Mouse (Mus musculus) kidney, postnatal 0 days (tissue): ENCODE results near the gene Strn4. TPM values are rescaled to one million over a fixed set of nuclear protein-coding genes. Genes with fewer than 3 reads are reported as not detected.

Source experiments
- ATAC-seq: fragments of 200-750 bp; cut with Nextera tagmentation; replicated peaks from 2 replicates; pipeline ENCODE4 v1.8.0; 2017; ENCODE audit warnings: low read depth, moderate number of reproducible peaks, moderate TSS enrichment, moderate library complexity; ENCODE audit not compliant: low FRiP score
- DNase-seq: peaks from one replicate; pipeline ENCODE4 v3.0.0-alpha.2; 2016; ENCODE audit warnings: low spot score
- H3K27ac ChIP-seq: fragments of 300-500 bp; sonication (generic); 2 replicates; pipeline ENCODE4 v1.5.1; 2014; ENCODE audit warnings: mild to moderate bottlenecking
- H3K27me3 ChIP-seq: fragments of 300-500 bp; sonication (generic); 2 replicates; pipeline ENCODE4 v1.6.1; 2014; ENCODE audit warnings: low read length, mixed read lengths; ENCODE audit not compliant: insufficient read depth
- H3K36me3 ChIP-seq: fragments of 300-500 bp; sonication (generic); 2 replicates; pipeline ENCODE4 v1.6.1; 2014; ENCODE audit warnings: low read length, mixed read lengths; ENCODE audit not compliant: insufficient read depth
- H3K4me1 ChIP-seq: fragments of 300-500 bp; sonication (generic); replicated peaks from 2 replicates; pipeline ENCODE4 v1.6.1; 2014; ENCODE audit warnings: antibody characterized with exemption, low read length, mixed read lengths; ENCODE audit not compliant: insufficient read depth
- H3K4me2 ChIP-seq: fragments of 300-500 bp; sonication (generic); 2 replicates; pipeline ENCODE4 v1.6.1; 2014; ENCODE audit warnings: mild to moderate bottlenecking, low read length, moderate library complexity, mixed read lengths
- H3K4me3 ChIP-seq: fragments of 300-500 bp; sonication (generic); replicated peaks from 2 replicates; pipeline ENCODE4 v1.5.1; 2014; ENCODE audit warnings: low read depth, low read length
- H3K9ac ChIP-seq: fragments of 300-500 bp; sonication (generic); 2 replicates; pipeline ENCODE4 v1.6.1; 2014; ENCODE audit warnings: low read depth, low read length
- H3K9me3 ChIP-seq: fragments of 300-500 bp; sonication (generic); replicated peaks from 2 replicates; pipeline ENCODE4 v1.6.1; 2016; ENCODE audit warnings: low read length, inconsistent platforms, mixed read lengths
- CTCF ChIP-seq: IDR thresholded peaks from 2 replicates; pipeline ENCODE4 v1.5.1; 2016; ENCODE audit warnings: antibody characterized with exemption, low read depth, mild to moderate bottlenecking, moderate library complexity
- WGBS: fragments of 180-500 bp; shearing (Covaris S2); extraction: QIAGEN DNeasy Blood & Tissue Kit; methylation state at CpG from one replicate; pipeline ENCODE4 v1.1.7; 2014; 5-methylcytosine and 5-hydroxymethylcytosine counted together
- polyA plus RNA-seq: library from polyadenylated mRNA; unstranded; fragments of >200 nt; fragmentation: Nextera tagmentation; extraction: Ambion mirVana; gene quantifications from 2 replicates; pipeline ENCODE4 v1.2.1, GENCODE M21; 2015

Gene Strn4
- polyA plus RNA-seq, 1 experiment from 2014 or later: 65.4 TPM

GRCm38 (mm10) chr7:16848579-16848978, 32.9 kb downstream of the Strn4 start:
- Histone ChIP-seq H3K9ac (no peak overlapping the region), H3K4me3 (no peak overlapping the region), H3K36me3 (peaks cover 20% of the 10 kb centered on the region; the same call in 1 of the 2 replicates), H3K27ac (no peak overlapping the region), H3K27me3 (no peaks in the 10 kb centered on the region), H3K4me2 (no peak overlapping the region), H3K4me1 (peaks cover 6% of the 10 kb centered on the region), H3K9me3 (no peaks in the 10 kb centered on the region)
- peak; percentile 61 for TF ChIP-seq CTCF
- 34% methylated on average over 17 of the region's 17 CpGs for WGBS
- DNase-seq: no peak
- no peak for ATAC-seq

- Histone ChIP-seq H3K4me1 (no peaks in the 10 kb centered on the region), H3K27me3 (no peaks in the 10 kb centered on the region), H3K4me2 (no peak overlapping the region), H3K27ac (no peak overlapping the region), H3K4me3 (no peak overlapping the region), H3K9me3 (no peaks in the 10 kb centered on the region), H3K36me3 (peaks cover 40% of the 10 kb centered on the region), H3K9ac (no peak overlapping the region)
- TF ChIP-seq CTCF: no peak
- WGBS: 63% methylated on average over 4 of the region's 4 CpGs
- no peak for ATAC-seq
- no peak for DNase-seq
These were observed 35.9 kb downstream of the Strn4 start for GRCm38 (mm10) chr7:16851636-16852035.

GRCm38 (mm10) chr7:16853302-16853831, 37.7 kb downstream of the Strn4 start:
- Histone ChIP-seq H3K27ac (no peak overlapping the region), H3K9ac (no peak overlapping the region), H3K4me2 (no peak overlapping the region), H3K36me3 (peaks cover 47% of the 10 kb centered on the region), H3K4me3 (no peak overlapping the region), H3K27me3 (no peaks in the 10 kb centered on the region), H3K9me3 (no peaks in the 10 kb centered on the region), H3K4me1 (no peaks in the 10 kb centered on the region)
- ATAC-seq: peak; percentile 51
- no peak for DNase-seq
- TF ChIP-seq CTCF: no peak
- 75% methylated on average over 14 of the region's 14 CpGs for WGBS

- no peaks in the 10 kb centered on the region for H3K4me1 ChIP-seq
- no peaks in the 10 kb centered on the region for H3K27me3 ChIP-seq
- TF ChIP-seq CTCF: peak; percentile 71
- H3K9me3 ChIP-seq: no peaks in the 10 kb centered on the region
- no peak overlapping the region for H3K9ac ChIP-seq
- H3K4me3 ChIP-seq: no peak overlapping the region
- no peak overlapping the region for H3K4me2 ChIP-seq
- 23% methylated on average over 17 of the region's 17 CpGs for WGBS
- peaks cover 36% of the 10 kb centered on the region for H3K36me3 ChIP-seq
- ATAC-seq: no peak
- peak; percentile 40 for DNase-seq
- H3K27ac ChIP-seq: no peak overlapping the region
These were observed 42.6 kb downstream of the Strn4 start for GRCm38 (mm10) chr7:16858336-16858735.

GRCm38 (mm10) chr7:16859902-16860651, 44.4 kb downstream of the Strn4 start:
- DNase-seq (peak; percentile 61), ATAC-seq (no peak)
- WGBS: 32% methylated on average over 5 of the region's 5 CpGs
- Histone ChIP-seq H3K27me3 (no peaks in the 10 kb centered on the region), H3K4me2 (no peak overlapping the region), H3K9me3 (no peaks in the 10 kb centered on the region), H3K4me1 (no peaks in the 10 kb centered on the region), H3K27ac (no peak overlapping the region), H3K36me3 (peaks cover 30% of the 10 kb centered on the region), H3K4me3 (no peak overlapping the region), H3K9ac (no peak overlapping the region)
- peak; percentile 83 for TF ChIP-seq CTCF

GRCm38 (mm10) chr7:16867488-16867887, 51.8 kb downstream of the Strn4 start:
- DNase-seq (no peak), ATAC-seq (no peak)
- H3K27ac ChIP-seq: no peak overlapping the region
- H3K4me2 ChIP-seq: no peak overlapping the region
- TF ChIP-seq CTCF: no peak
- no peak overlapping the region for H3K9ac ChIP-seq
- H3K9me3 ChIP-seq: no peaks in the 10 kb centered on the region
- H3K27me3 ChIP-seq: no peaks in the 10 kb centered on the region
- 89% methylated on average over 3 of the region's 3 CpGs for WGBS
- no peaks in the 10 kb centered on the region for H3K4me1 ChIP-seq
- 0 out of 2 replicates have a peak, but pooled peaks cover 14% of the 10 kb centered on the region for H3K36me3 ChIP-seq
- no peak overlapping the region for H3K4me3 ChIP-seq
